Mouse (Mus musculus): ENCODE measurements around the gene Dach1.

DNA sequence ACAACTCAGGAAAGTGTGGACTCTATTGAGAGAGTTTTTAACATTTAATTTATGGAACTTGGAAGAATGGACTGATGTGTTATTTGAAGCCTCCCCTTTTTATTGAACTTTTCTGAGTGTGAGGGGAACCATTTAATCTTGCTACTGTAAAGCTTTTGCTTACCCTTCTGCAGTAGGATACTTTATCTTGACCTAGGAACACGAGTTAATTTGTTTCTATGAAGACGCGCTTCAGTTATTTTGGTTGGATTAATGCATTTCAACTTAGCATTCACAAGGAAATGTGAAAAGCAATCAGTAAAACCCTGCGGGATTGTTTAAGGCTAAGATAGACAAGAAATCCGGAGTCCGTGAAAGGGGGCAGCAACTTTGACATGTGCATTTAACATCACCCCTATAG, 89.6 kb downstream of the Dach1 start:
- TF ChIP-seq TAL1 (IDR thresholded peaks at IDR 0.05; ENCODE audit: low read length), result no peak
- no peak for TF ChIP-seq GATA1 (IDR thresholded peaks at IDR 0.05; ENCODE audit: low read length)

Data from erythroblast, embryonic 14.5 days (primary cell).